Mouse (Mus musculus) forebrain, embryonic 15.5 days (tissue): ENCODE measurements at regions not wholly inside any gene's neighbourhood (a gene's known extent, or its start where the extent isn't known, plus 50 kb on each side); places are given as distances from the start of the nearest gene placed in this dataset.

Experiments
- ATAC-seq: fragments of 200-750 bp; cut with Nextera tagmentation; replicated peaks from 2 replicates; pipeline ENCODE4 v1.8.0; 2017; ENCODE audit warnings: mild to moderate bottlenecking, moderate TSS enrichment, moderate library complexity
- H3K27ac ChIP-seq: fragments of 300-500 bp; sonication (generic); replicated peaks from 2 replicates; pipeline ENCODE4 v1.5.1; 2015; ENCODE audit warnings: mild to moderate bottlenecking, inconsistent platforms
- H3K27me3 ChIP-seq: fragments of 300-500 bp; sonication (generic); 2 replicates; pipeline ENCODE4 v1.6.1; 2015; ENCODE audit warnings: inconsistent platforms
- H3K36me3 ChIP-seq: fragments of 300-500 bp; sonication (generic); 2 replicates; pipeline ENCODE4 v1.6.1; 2015; ENCODE audit warnings: mild to moderate bottlenecking, inconsistent platforms
- H3K4me1 ChIP-seq: fragments of 300-500 bp; sonication (generic); 2 replicates; pipeline ENCODE4 v1.6.1; 2015; ENCODE audit warnings: inconsistent platforms
- H3K4me2 ChIP-seq: fragments of 300-500 bp; sonication (generic); replicated peaks from 2 replicates; pipeline ENCODE4 v1.6.1; 2015; ENCODE audit warnings: mild to moderate bottlenecking, inconsistent platforms
- H3K4me3 ChIP-seq: fragments of 300-500 bp; sonication (generic); 2 replicates; pipeline ENCODE4 v1.5.1; 2015; ENCODE audit warnings: mild to moderate bottlenecking, inconsistent platforms
- H3K9ac ChIP-seq: fragments of 300-500 bp; sonication (generic); replicated peaks from 2 replicates; pipeline ENCODE4 v1.6.1; 2015; ENCODE audit warnings: mild to moderate bottlenecking, inconsistent platforms
- H3K9me3 ChIP-seq: fragments of 300-500 bp; sonication (generic); 2 replicates; pipeline ENCODE4 v1.6.1; 2016; ENCODE audit warnings: inconsistent platforms
- WGBS: fragments of 180-500 bp; shearing (Covaris S2); methylation state at CpG from one replicate; pipeline ENCODE4 v1.1.7; 2015; ENCODE audit warnings: mixed read lengths; 5-methylcytosine and 5-hydroxymethylcytosine counted together

DNA sequence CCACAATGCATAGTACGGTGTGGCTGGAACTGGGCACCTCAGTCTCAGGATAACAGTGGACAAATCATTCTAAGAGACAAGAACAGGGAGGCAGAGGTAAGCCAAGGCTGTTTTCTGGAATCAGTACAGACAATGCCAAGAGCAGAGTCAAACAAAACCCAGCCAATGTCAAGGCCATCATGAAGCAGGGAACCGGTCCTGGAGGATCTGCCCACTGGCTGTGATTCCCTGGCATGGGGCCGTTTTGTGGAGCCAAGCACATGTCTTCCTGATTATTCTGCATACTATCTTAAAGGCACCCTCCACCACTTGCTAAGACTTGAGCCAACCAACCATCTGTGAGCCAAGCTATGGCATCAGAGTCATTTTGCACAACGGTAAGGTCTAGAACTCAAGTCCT is 222.6 kb downstream of the Sec61b start:
- Histone ChIP-seq H3K4me2 (no peak overlapping the region), H3K9me3 (no peaks in the 10 kb centered on the region), H3K27ac (0 out of 2 replicates have a peak overlapping the region, but pooled peaks have one; percentile 84), H3K27me3 (no peaks in the 10 kb centered on the region), H3K4me3 (no peak overlapping the region), H3K4me1 (peaks cover 17% of the 10 kb centered on the region), H3K9ac (no peak overlapping the region), H3K36me3 (no peaks in the 10 kb centered on the region)
- 66% methylated on average over 4 of the region's 4 CpGs for whole genome bisulfite sequencing
- 0 out of 2 replicates have a peak, but pooled peaks have one; percentile 27 for ATAC-seq

DNA sequence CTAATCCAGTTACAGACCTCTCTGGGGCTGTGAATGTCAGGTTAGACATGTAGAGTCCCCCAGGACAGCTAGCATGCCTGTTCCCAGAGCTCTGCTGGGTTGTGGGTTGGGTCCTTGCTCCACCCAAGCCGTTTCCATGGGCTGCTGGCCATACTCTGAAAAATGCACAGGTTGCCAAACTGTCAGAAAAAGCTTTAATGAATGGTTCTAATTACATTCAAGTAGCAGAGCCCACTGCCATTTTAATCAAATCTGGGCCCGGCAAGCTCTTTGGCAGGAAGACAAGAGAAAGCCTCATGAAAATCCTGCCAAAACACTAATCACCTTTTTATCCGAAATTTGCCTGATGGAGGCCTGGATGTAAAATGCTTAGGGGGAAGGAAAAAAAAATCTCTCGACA is 224.1 kb downstream of the Sec61b start:
- no peaks in the 10 kb centered on the region for H3K27me3 ChIP-seq
- peaks cover 17% of the 10 kb centered on the region for H3K4me1 ChIP-seq
- H3K4me2 ChIP-seq = no peak overlapping the region
- H3K27ac ChIP-seq = peak overlapping the region; percentile 84
- no peak overlapping the region for H3K4me3 ChIP-seq
- no peak overlapping the region for H3K9ac ChIP-seq
- no peaks in the 10 kb centered on the region for H3K36me3 ChIP-seq
- no peaks in the 10 kb centered on the region for H3K9me3 ChIP-seq
- WGBS = 13% methylated on average over 4 of the region's 4 CpGs
- ATAC-seq = peak; percentile 83

DNA sequence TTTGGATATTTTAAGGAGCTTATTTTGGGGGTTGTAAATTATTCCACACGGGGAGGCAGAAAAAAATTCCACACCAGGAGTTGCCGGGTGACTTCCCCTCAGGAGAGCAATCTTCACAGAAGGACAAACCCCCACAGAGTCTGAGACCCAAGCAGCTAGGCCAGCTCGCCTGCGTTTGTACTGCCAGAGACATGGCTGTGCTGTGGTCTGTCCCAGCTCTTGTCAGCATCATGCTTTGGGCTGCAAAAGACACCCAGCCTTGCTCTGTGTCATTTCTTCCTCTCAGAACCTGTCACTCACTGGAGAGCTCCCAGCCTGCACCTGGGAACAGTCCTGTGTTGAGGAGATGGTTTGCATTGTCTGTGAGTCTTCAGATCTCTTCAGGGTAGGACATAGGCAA is 224.5 kb downstream of the Sec61b start:
- no peak overlapping the region for H3K9ac ChIP-seq
- no peaks in the 10 kb centered on the region for H3K36me3 ChIP-seq
- H3K4me1 ChIP-seq = peaks cover 17% of the 10 kb centered on the region
- H3K27ac ChIP-seq = peak overlapping the region; percentile 84
- 18% methylated on average over 4 of the region's 4 CpGs for WGBS
- H3K27me3 ChIP-seq = no peaks in the 10 kb centered on the region
- ATAC-seq = peak; percentile 86
- H3K9me3 ChIP-seq = no peaks in the 10 kb centered on the region
- no peak overlapping the region for H3K4me3 ChIP-seq
- H3K4me2 ChIP-seq = no peak overlapping the region

DNA sequence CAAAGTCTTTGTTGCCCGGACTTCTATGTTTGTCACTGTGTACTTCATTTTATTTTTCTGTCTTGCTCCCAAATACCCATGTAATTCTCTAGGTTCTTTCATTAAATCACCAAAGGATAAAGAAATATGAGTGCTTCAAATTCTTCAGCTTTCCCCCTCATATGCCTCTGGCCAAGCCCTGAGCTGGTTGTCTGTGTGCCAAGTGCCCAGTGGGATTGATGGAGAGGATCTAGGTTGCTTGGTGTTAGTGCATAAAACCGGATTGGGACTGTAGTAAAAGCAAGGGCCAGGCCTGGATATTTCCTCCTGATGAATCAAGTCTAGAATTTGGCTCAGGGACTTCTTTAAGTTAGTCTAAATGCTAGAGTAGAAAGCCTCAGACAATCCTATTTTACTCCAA is 229.0 kb downstream of the Sec61b start:
- Histone ChIP-seq H3K4me1 (peaks cover 15% of the 10 kb centered on the region), H3K4me2 (no peak overlapping the region), H3K27me3 (no peaks in the 10 kb centered on the region), H3K36me3 (no peaks in the 10 kb centered on the region), H3K9ac (no peak overlapping the region), H3K9me3 (no peaks in the 10 kb centered on the region), H3K4me3 (no peak overlapping the region), H3K27ac (no peak overlapping the region)
- 85% methylated on average over 2 of the region's 2 CpGs for WGBS
- ATAC-seq = no peak

DNA sequence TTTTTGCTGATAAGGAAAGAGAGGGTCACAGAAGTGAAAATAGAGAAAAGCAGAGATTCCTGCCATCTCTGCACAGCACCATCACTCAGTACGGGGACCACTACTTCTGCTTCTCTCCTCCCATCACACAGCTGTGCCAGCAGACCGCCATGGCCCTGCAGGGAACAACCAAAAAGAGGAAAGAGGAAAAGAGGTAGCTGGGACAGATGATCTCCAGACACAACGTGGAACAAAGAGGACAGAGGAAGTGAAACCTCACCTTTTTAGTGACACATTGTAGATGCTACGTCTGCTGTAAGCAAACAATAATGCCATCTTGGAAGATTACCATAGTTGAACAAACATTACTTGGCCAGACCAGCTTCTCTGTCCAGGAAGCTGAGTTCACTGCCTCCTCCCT is 230.1 kb downstream of the Sec61b start:
- Histone ChIP-seq H3K4me3 (no peak overlapping the region), H3K27me3 (no peaks in the 10 kb centered on the region), H3K36me3 (no peaks in the 10 kb centered on the region), H3K27ac (no peak overlapping the region), H3K4me2 (no peak overlapping the region), H3K9me3 (no peaks in the 10 kb centered on the region), H3K9ac (no peak overlapping the region), H3K4me1 (0 out of 2 replicates have a peak, but pooled peaks cover 5% of the 10 kb centered on the region)
- ATAC-seq = no peak
- WGBS = 82% methylated on average over 4 of the region's 4 CpGs

DNA sequence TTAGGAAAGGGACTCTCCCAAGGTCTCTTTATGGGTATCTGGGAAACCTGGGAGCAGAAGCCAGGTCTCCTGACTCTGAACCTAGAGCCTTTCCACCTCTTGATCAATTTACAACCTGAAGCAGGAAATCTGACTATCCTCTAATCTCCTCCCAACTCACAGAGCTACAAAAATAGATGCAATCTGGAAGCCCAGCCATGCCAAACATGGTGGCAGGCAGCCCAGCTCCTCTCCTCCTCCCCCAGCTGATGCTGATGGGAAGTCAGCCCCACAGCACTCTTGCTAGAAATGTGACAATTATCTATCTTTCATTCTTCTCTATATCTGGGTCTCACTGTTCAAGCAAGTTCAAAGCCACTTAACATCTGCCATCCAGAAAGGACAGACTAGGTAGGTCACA is 233.5 kb downstream of the Sec61b start:
- no peaks in the 10 kb centered on the region for H3K9me3 ChIP-seq
- H3K27me3 ChIP-seq = no peaks in the 10 kb centered on the region
- ATAC-seq = no peak; the same call in 1 of the 2 replicates
- no peak overlapping the region for H3K4me2 ChIP-seq
- no peak overlapping the region for H3K4me3 ChIP-seq
- no peak overlapping the region for H3K9ac ChIP-seq
- H3K36me3 ChIP-seq = no peaks in the 10 kb centered on the region
- 0 out of 2 replicates have a peak, but pooled peaks cover 5% of the 10 kb centered on the region for H3K4me1 ChIP-seq
- H3K27ac ChIP-seq = peak overlapping the region; percentile 79

DNA sequence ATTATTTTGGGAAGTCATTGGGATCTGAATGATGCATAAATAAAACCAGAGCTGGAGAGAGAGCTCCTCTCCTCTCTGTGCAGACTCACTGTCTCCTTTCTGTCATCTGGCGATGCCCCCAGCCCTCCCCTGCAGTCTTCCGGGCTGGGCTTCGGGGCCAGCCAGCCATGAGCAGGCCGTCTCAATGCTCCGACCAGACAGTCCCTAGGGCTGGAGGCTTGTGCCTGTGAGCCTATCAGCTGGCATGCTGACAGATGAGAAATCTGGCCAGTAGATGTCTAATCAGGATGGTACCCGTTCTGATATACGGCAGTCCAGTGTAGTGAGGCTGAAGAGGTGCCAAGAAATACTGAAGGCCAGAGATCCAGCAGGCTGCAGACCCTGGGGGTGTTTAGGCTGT is 238.9 kb downstream of the Sec61b start:
- Histone ChIP-seq H3K4me3 (no peak overlapping the region), H3K27me3 (no peaks in the 10 kb centered on the region), H3K27ac (no peak overlapping the region), H3K4me2 (no peak overlapping the region), H3K36me3 (no peaks in the 10 kb centered on the region), H3K9me3 (no peaks in the 10 kb centered on the region), H3K4me1 (no peaks in the 10 kb centered on the region), H3K9ac (no peak overlapping the region)
- ATAC-seq = no peak
- WGBS = 72% methylated on average over 7 of the region's 7 CpGs

DNA sequence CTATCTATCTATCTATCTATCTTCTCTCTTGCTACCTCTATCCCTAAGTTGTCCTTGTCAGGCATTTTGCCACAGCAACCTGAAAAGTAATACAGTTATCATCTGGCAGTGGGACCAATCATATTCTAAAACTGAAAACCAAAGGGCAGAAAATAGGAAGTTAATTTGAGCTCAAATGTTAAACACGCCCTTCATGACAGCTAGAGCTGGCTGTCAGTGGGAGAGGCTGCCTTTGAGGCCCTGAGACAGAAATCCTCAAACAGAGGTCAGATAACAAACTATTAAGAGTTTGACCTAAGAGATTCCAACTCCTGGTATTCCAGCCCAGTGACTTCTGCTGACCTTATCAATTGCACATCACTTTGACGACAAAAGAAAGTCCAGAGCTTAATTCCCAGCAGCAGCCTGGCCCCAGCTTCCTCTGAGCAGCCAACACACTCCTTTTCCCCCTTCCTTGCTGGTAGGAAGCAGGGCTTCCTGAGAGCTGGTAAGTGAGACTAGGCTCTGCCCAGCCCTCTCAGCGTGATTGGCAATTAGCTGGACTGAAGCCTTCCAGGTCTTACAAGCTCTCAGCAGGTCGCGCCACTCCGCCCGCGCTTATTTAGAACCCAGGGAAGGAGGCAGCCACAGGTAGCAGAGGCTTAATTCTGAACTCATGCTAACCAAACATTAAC is 250.0 kb downstream of the Sec61b start:
- peak; percentile 38; the same call in 1 of the 2 replicates for ATAC-seq
- peak overlapping the region; percentile 10; the same call in 1 of the 2 replicates for H3K4me2 ChIP-seq
- H3K4me3 ChIP-seq = no peak overlapping the region

DNA sequence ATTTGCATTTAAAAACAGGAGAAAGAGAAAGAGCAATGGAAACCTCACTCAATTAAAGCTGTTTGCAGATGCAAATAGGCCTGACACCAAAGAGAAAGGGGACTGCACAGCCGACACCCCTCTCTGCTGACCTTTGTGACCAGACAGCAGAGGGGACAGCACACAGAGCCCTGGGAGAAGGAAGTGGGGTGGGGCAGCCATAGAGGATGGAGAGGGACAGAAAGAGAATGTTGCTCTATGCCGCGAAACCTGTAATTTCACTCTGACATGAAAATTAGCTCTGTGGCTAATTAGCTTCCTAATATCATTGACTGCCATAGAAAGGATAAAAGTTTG is 250.5 kb downstream of the Sec61b start:
- ATAC-seq = 0 out of 2 replicates have a peak, but pooled peaks have one; percentile 26
- Histone ChIP-seq H3K4me1 (peaks cover 9% of the 10 kb centered on the region), H3K4me3 (no peak overlapping the region), H3K9me3 (no peaks in the 10 kb centered on the region), H3K4me2 (peak overlapping the region; percentile 10; the same call in 1 of the 2 replicates), H3K9ac (no peak overlapping the region), H3K36me3 (no peaks in the 10 kb centered on the region), H3K27me3 (no peaks in the 10 kb centered on the region), H3K27ac (no peak overlapping the region)
- WGBS = 12% methylated on average over 3 of the region's 3 CpGs

More for the DNA sequence above, 250.0 kb downstream of the Sec61b start:
- no peaks in the 10 kb centered on the region for H3K27me3 ChIP-seq
- H3K36me3 ChIP-seq = no peaks in the 10 kb centered on the region
- 4% methylated on average over 8 of the region's 8 CpGs for WGBS
- no peak overlapping the region for H3K9ac ChIP-seq
- no peak overlapping the region for H3K27ac ChIP-seq
- no peaks in the 10 kb centered on the region for H3K9me3 ChIP-seq
- peaks cover 9% of the 10 kb centered on the region for H3K4me1 ChIP-seq

DNA sequence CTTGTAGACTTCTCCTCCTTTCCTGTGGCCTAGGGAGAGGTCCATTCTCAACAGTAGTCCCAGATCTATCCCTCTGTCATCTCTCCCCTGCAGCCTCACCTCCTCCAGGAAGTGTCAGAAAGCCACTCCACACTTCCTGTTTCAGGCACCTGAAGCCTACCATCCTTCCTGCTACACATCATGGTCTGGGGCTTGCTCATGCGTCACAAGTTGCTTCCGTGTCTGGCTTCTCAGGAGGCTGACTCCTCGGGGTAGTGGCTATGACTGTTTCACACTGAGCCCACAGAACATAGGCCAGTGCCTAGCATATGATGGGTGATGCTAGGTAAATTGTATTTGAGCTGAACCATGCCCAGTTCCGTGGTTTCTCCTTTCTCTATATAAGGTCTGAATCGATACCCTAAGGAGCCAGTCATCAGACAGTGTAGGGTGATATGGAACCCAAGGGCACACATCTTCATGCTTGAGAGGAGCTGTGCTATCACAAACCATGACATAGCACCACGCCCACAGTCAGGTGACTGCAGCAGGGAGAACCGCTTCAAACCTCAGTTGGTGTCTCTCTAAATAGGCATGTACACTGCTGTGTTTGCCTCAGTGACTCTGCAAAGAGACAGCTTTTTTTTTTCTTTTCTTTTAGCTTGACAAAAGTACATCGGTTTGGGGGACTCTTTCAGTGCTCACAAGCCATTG is 272.2 kb downstream of the Sec61b start:
- no peak overlapping the region for H3K4me2 ChIP-seq
- WGBS = 89% methylated on average over 8 of the region's 8 CpGs
- no peaks in the 10 kb centered on the region for H3K36me3 ChIP-seq
- H3K27me3 ChIP-seq = no peaks in the 10 kb centered on the region
- no peak overlapping the region for H3K4me3 ChIP-seq
- no peak overlapping the region for H3K27ac ChIP-seq
- no peaks in the 10 kb centered on the region for H3K9me3 ChIP-seq
- H3K9ac ChIP-seq = no peak overlapping the region
- ATAC-seq = no peak
- no peaks in the 10 kb centered on the region for H3K4me1 ChIP-seq

DNA sequence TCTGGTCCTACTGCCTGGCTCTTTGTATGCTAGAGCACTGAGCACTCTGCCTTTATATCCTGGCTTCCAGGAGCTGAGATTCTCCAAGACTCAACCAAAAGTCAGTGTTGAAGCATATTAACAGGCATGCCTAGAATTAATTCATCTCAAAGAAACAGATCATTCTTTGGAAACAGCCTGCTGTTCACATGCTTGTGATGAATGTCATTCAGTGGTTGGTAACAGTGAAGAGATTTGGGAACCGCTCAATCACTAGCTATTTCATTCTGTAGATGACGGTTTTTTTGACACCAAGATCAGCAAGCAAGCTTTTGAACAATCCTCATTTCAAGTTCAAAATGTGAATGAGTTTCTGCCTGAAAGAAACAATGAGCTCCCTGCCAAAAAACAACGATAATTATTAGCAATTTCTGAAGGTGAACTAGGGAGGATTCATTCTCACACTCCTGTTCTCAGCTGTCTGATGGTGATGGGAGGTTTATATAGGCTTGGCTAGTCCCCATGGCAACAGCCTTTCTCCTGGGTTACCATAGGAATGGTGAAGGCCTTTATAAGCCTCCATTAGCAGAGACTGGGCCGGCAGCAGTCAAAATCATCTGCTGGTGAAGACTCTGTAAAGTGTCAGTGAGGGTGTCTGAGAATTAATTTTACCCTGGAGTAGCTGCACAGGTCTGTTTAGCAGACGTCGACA is 272.6 kb upstream of the Nr4a3 start:
- peak; percentile 88 for ATAC-seq
- WGBS = 44% methylated on average over 6 of the region's 6 CpGs
- Histone ChIP-seq H3K4me2 (no peak overlapping the region), H3K9me3 (no peaks in the 10 kb centered on the region), H3K4me3 (no peak overlapping the region), H3K27me3 (no peaks in the 10 kb centered on the region), H3K36me3 (no peaks in the 10 kb centered on the region), H3K9ac (no peak overlapping the region), H3K4me1 (peaks cover 10% of the 10 kb centered on the region), H3K27ac (peak overlapping the region; percentile 39)

DNA sequence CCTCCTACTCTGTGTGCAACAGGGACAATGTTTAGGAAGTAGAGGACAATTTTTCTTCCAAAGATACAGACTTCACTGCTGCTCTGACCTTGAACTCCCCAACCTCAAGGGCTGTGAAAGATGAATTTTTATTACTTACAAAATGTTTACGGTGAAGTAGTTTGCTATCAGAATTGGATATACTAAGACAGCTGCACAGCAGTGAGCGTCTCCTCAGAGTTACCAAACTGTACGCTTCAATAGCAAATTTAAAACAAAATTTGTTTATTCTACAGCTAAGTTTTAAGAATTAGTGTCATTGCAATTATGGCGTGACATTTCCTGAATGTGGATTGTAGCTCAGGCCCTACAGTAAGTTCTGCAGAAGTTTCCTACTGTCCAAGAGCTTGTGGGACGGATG is 270.3 kb upstream of the Nr4a3 start:
- H3K9ac ChIP-seq = no peak overlapping the region
- H3K4me3 ChIP-seq = no peak overlapping the region
- H3K36me3 ChIP-seq = no peaks in the 10 kb centered on the region
- 93% methylated on average over 5 of the region's 5 CpGs for WGBS
- no peak overlapping the region for H3K4me2 ChIP-seq
- peaks cover 10% of the 10 kb centered on the region for H3K4me1 ChIP-seq
- H3K27me3 ChIP-seq = no peaks in the 10 kb centered on the region
- H3K27ac ChIP-seq = no peak overlapping the region
- ATAC-seq = no peak
- no peaks in the 10 kb centered on the region for H3K9me3 ChIP-seq
